In genomic region chr6:114228196-114228595, GRCm38 (mm10) we compare ENCODE assay signal across 23 mouse cellular contexts. TPM values are rescaled to one million over a fixed set of nuclear protein-coding genes. Genes with fewer than 3 reads are reported as not detected.
"Had no signal": no experiment of that assay in that cellular context is flagged by ENCODE, and none has a peak within 500 bp of the region (broad histone marks: within the 10 kb centered on the region; RNA-seq: fewer than 3 reads in every experiment).

No protein-coding gene starts in this region.

- DNase-seq: gastrocnemius, postnatal 14 days; gastrocnemius, postnatal 36 days; heart, adult 18-20 months; heart, postnatal 10 days; heart, postnatal 4 days; kidney, adult 18-20 months; kidney, adult 8-10 months; kidney, postnatal 10 days; kidney, postnatal 25 days had no signal

- H3K27me3 ChIP-seq: hindbrain, embryonic 12.5 days; intestine, embryonic 15.5 days had no signal

- H3K36me3 ChIP-seq: heart, embryonic 10.5 days; heart, embryonic 12.5 days; hindbrain, embryonic 10.5 days; hindbrain, embryonic 12.5 days; intestine, embryonic 15.5 days; limb, embryonic 10.5 days; limb, embryonic 12.5 days had no signal

- H3K27ac ChIP-seq: heart, embryonic 10.5 days; hindbrain, embryonic 10.5 days; hindbrain, embryonic 12.5 days; hindbrain, embryonic 14.5 days; intestine, embryonic 15.5 days; left cerebral cortex, adult 2 months; limb, embryonic 10.5 days; limb, embryonic 12.5 days had no signal

- ATAC-seq: hindbrain, embryonic 16.5 days; inflammation-experienced regulatory T-cells, adult 6 months; intestine, embryonic 15.5 days; intestine, postnatal 0 days had no signal

- H3K4me3 ChIP-seq: heart, embryonic 10.5 days; heart, embryonic 12.5 days; hindbrain, embryonic 10.5 days; hindbrain, embryonic 12.5 days; intestine, embryonic 15.5 days; layer of hippocampus, adult 2 months; left cerebral cortex, adult 2 months; limb, embryonic 10.5 days; limb, embryonic 12.5 days had no signal

- H3K4me1 ChIP-seq: heart, embryonic 12.5 days; intestine, embryonic 15.5 days had no signal

- H3K9me3 ChIP-seq: heart, embryonic 10.5 days; heart, embryonic 12.5 days; hindbrain, embryonic 10.5 days; hindbrain, embryonic 12.5 days; intestine, embryonic 15.5 days; limb, embryonic 10.5 days had no signal

- H3K4me2 ChIP-seq: heart, embryonic 12.5 days; hindbrain, embryonic 12.5 days; hindbrain, embryonic 14.5 days; intestine, embryonic 15.5 days; limb, embryonic 12.5 days had no signal

- H3K9ac ChIP-seq: heart, embryonic 12.5 days; hindbrain, embryonic 14.5 days; intestine, embryonic 15.5 days; limb, embryonic 12.5 days had no signal

RNA-seq across cellular contexts. Expression of gene Slc6a1, which starts 54.2 kb away (rescaled TPM):
- total RNA-seq: liver, adult 2 months had no signal
- polyA plus RNA-seq: intestine, postnatal 0 days; limb, embryonic 10.5 days; limb, embryonic 12.5 days had no signal
